Mouse (Mus musculus) thymus, postnatal 14 days (tissue): ENCODE data around the gene Mrgprh.
"Not testable (repeated sequence)": the region's sequence is repeated elsewhere in the genome, so short reads cannot be mapped to it uniquely, and the experiment has no call there.

ENCODE experiments used
- DNase-seq: peaks from one replicate; pipeline ENCODE4 v3.0.0; 2021

Mrgprh gene

DNA sequence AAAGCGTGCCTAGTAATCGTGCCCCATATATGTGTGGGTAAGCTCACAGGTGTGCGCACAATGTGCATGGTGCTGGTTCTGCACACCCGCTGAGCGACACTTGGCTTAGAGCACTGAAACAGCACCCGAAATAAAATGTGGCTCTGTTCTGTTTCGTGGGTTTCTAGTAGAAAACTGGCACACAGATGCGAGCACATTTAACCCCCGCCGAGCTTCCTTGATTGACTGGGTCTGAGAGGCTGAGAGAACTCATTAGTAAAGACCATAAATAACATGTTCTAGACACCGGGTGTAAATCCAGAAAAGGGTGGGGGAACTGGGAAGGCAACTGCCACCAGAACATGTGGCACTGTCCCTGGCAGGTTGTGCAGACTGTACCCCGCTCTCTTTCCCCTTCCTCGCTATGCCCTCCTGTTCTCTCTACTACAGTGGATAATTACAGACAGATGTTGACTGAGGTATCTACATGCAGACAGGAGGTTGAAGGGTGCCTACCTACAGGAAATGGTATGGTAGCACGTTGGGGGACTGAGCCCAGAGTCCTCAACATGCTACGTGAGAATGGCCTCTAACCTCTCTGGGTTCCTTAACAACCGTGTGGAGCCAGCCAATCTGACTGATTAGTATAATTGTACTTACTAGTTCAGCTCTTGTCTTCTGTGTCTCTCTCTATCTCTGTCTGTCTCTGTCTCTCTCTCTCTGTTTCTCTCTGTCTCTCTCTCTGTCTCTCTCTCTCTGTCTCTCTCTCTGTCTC, 3.4 kb upstream of the Mrgprh start:
- DNase-seq = peak; percentile 40

DNA sequence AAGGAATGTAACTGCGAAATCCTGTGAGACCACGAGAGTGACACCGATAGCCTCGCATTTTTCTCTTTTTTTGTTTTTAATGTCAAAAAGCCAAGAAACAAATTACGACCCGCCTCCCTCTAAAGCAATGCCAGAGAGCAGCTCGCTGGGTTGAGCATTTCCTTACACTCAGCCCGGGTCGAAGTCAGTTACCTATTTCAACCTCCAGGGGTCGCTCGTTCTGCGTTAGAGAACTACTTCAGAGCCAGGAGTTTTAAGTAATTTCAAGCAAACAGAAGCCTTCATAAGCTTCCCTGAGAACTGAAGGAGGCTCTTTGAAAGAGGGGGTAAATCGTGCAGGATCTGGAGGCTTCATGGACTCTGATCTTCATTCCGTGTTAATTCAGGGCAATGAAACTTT, 4.3 kb downstream of the Mrgprh start:
- DNase-seq = peak; percentile 86

- no peak for DNase-seq
Observed at GRCm38 (mm10) chr17:12881216-12881615, 5.4 kb downstream of the Mrgprh start.

DNA sequence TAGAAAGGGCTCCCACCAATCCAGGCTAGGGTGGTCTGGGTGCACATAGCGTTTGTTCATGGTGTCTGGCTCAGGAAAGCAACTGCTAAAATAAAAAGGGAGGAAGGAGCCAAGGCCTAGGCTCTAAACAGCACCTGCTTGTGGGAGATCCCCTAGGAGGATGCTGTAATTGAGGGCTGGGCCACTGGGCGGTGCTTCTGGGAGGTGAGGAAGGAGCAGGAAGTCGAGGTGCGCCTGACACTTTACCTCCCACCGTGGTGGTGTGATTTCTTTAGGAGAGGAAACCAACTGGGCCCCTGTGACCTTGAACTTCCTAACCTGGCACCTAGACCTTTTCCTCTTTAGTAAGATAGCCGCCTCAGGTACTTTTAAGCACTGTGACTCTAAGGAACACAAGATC, 10.8 kb downstream of the Mrgprh start:
- DNase-seq = peak; percentile 58

GRCm38 (mm10) chr17:12887021-12887775, 11.4 kb downstream of the Mrgprh start:
- no peak for DNase-seq

DNA sequence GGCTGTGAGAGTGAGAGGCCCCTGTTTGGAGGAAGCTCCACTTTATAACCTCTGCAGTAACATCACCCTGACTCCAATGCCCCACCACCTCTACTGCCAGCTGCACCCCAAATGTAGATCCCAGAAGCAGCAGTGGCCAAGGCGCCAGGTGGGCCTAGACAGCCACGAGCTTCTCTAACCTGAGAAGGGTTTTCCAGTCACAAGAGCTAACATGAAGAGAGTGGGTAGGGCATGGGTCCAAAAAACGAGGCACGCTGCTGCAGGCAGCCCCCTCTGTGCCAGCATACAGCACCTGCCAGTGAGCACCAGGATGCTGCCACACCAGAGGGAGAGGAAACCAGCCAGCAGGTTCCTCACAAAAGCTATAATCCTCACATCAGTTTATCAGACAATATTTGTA, 15.2 kb downstream of the Mrgprh start:
- no peak for DNase-seq

GRCm38 (mm10) chr17:12892033-12892432, 16.2 kb downstream of the Mrgprh start:
- no peak for DNase-seq

- DNase-seq = no peak
Observed at GRCm38 (mm10) chr17:12897674-12898073, 21.8 kb downstream of the Mrgprh start.

- not testable (repeated sequence) for DNase-seq
Observed at GRCm38 (mm10) chr17:12898607-12899006, 22.8 kb downstream of the Mrgprh start.

- DNase-seq = no peak
Observed at GRCm38 (mm10) chr17:12902291-12902690, 26.5 kb downstream of the Mrgprh start.

- DNase-seq = no peak
Observed at GRCm38 (mm10) chr17:12903372-12904333, 27.8 kb downstream of the Mrgprh start.

- no peak for DNase-seq
Observed at GRCm38 (mm10) chr17:12904349-12904748, 28.5 kb downstream of the Mrgprh start.

DNA sequence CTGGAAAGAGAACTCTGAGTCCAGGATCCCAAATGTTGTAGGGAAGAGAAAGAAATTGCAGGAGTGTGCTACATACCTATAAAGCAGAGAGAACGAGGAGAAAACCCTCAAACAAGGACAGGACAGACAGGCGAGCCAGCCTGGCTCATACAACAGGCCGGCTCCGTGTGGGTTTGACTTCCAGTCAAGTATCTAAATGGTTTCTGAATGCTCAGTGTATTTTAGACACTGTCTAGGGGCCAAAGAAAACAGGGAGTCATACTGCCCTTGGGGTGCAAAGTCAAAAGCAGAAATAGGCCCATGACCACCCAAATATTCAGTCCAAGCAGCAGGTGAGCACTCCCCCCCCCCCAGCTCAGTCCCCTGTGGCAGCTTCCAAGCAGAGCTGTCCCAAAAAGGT, 30.0 kb downstream of the Mrgprh start:
- DNase-seq = no peak

DNA sequence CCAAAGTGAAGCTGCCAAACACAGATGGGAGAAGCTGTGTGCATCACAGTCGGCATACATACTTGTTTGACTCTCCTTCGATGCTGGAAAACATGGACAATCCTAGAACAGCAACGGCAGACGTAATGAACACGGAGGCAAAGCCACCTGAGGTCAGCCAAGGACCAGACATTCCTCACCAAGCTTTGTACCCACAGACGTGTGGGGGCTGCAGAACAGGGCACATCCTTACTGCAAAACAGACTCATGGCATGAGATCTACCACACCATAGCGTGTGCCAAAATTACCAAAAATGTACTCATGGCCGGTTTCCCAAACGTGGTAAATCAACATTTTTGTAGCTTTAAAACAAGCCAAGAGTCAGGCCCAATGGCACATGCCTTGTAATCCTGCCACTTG, 30.6 kb downstream of the Mrgprh start:
- no peak for DNase-seq

GRCm38 (mm10) chr17:12909361-12910280, 33.8 kb downstream of the Mrgprh start, which contains the start of gene Pnldc1:
Gene Pnldc1, minus strand, starts transcription at chr17:12910230.
- DNase-seq = no peak

DNA sequence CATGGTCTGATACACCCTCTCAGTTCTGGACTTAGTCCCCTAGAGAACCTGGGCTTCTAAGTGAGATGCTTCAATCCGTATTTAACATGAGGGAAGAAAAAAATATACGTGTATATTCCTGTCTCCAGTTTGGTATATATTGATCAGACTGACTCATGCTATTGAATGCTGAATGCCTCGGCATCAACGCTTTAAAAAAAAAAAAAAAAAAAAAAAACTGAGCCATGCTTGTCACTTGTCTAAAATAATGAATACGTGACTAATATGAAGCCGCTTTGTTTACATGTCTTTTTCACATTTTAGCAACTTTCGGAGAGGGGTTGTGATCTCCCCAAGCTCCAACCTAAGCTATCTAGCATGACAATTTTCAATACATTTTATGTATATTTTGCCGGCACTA, 34.6 kb downstream of the Mrgprh start:
- DNase-seq = no peak

DNA sequence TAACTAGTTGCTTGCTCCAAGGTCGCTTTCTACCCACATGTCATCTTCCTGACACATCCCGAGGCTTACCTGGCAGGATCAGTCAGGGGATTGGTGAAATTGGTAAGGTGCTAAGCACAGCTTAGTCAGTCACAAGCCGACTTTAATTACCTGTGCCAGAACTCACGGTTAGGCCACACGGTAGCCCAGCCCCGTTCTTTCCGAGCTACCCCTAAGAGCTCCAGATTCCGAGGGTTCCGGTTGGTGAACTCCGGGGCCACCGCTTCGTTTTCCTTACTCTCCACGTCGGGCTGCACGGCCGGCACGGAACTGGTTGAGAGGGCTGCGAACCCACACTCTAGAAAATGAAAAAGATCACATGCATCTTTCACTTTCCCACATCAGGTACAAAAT, 39.6 kb downstream of the Mrgprh start, which contains the start of gene Tcp1:
Gene Tcp1, plus strand, starts transcription at position 214 of the 393 bp plus-strand sequence.
- no peak for DNase-seq

GRCm38 (mm10) chr17:12915881-12916583, 40.2 kb downstream of the Mrgprh start, which contains the start of gene Mrpl18:
Gene Mrpl18, minus strand, starts transcription at chr17:12916345.
- DNase-seq = peak; percentile 99

DNA sequence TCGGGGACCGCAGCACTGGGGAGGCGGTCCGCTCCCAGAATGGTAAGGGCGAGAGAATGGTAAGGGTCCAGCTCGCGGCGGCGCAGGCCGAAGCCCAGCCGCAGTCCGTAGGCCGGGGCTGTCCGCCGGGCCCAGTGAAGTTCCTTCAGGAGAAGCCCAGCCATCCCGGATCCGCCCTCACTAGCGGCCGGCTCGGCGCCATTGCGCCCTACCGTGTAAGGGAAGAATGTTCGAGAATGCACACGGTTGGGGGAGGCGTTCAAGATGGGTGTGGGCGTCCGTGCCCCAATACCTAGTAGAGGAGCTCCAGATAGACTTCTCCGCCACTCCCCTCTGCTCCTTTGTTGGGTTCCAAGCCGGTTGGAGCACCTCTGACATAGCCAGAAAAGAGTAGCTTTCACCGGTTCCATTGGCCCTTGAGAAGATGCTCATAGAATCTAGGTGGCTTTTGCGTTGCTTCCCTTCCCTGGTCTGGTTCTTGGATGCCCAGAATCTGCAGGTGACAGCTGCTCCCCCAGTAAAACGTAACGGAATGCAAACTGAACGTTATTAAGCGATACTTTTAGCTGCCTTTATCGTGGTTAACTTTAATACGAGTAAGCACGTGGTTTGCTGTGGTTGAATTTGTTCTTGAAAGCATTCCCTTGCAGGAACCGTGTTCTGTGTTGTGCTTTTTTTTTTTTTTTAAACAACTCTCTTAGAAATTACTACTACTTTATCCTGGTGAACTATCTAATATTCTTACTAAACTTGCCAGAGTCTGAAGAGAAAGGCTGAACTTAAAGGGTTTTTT, 41.0 kb downstream of the Mrgprh start:
- DNase-seq = peak; percentile 68

GRCm38 (mm10) chr17:12921073-12921472, 45.2 kb downstream of the Mrgprh start:
- no peak for DNase-seq
